Mouse (Mus musculus) embryo, embryonic 9.5 days (tissue): ENCODE measurements at regions not wholly inside any gene's neighbourhood (a gene's known extent, or its start where the extent isn't known, plus 50 kb on each side); places are given as distances from the start of the nearest gene placed in this dataset.

Experiments used
- DNase-seq: peaks from one replicate; pipeline ENCODE4 v3.0.0-alpha.2; 2017; ENCODE audit errors: extremely low spot score

DNA sequence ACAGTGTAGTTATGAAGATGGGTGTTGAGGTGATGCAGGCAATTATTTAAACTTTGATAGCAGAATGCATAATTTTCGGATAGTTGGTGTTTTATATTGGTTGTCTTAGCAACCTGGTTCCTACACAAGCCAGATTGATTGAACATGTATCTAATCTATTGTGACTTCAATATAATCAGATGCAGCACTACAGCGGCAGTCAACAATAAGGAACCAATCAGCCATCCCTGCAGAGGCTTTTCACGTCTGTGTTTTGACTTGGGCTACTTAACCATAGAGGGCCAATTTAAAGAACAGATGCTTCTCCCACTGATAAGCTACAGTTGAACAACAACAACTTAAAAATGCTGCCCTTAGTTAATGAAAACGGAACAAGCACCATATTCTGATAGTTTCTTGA lies 267.8 kb downstream of the Lmo7 start:
- DNase-seq, result no peak

DNA sequence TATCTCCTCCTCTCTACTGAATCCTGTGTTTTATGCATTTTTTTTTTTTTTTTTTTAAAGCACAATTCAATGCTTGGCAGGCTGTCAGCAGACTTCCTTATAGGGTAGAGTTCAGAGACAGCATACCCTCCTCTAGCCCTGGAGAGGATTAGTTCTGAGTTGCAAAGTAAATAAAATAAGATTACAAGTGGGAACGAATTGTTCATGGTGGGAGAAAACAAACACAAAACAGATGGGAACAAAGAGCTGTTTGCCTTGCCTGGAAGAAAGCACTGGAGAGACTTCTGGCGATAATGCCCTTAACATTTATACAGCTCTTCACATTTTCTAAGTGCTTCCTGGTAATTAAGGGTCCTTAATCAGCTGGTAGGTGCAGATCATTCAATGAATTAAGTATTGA lies 254.6 kb downstream of the Lmo7 start:
- DNase-seq, result no peak
